ENCODE assay signal across 23 mouse cellular contexts in genomic region chr11:94318056-94318455, GRCm38 (mm10). TPM values are rescaled to one million over a fixed set of nuclear protein-coding genes. Genes with fewer than 3 reads are reported as not detected.
DNase-seq lines count a peak whose midpoint lies in the region; ATAC-seq and TF ChIP-seq lines count a peak whose summit lies in the region.
"Had no signal": no experiment of that assay in that cellular context is flagged by ENCODE, and none has a peak within 500 bp of the region (broad histone marks: within the 10 kb centered on the region; RNA-seq: fewer than 3 reads in every experiment).

No protein-coding gene starts in this region.

- 0 out of 2 replicates have a peak overlapping the region, but pooled peaks have one; percentile 12 for H3K4me2 ChIP-seq in forebrain, embryonic 14.5 days (ENCODE audit: low read length)
- H3K4me2 ChIP-seq in forebrain, embryonic 16.5 days (ENCODE audit: low read length), result no peak overlapping the region
- 0 out of 2 replicates have a peak overlapping the region, but pooled peaks have one; percentile 11 for H3K4me2 ChIP-seq in hindbrain, embryonic 14.5 days (replicated peaks)
- H3K4me2 ChIP-seq in hindbrain, embryonic 11.5 days (replicated peaks; ENCODE audit: low read depth, low read length), result no peak overlapping the region
- peak overlapping the region; percentile 70 for H3K4me2 ChIP-seq in liver, embryonic 15.5 days
- H3K4me2 ChIP-seq: embryonic facial prominence, embryonic 15.5 days; midbrain, embryonic 12.5 days had no signal

- H3K36me3 ChIP-seq in forebrain, embryonic 14.5 days (ENCODE audit: control insufficient read depth, insufficient read depth, low read length), result peaks cover 5% of the 10 kb centered on the region; the same call in 1 of the 2 replicates
- no peaks in the 10 kb centered on the region for H3K36me3 ChIP-seq in forebrain, embryonic 16.5 days (ENCODE audit: control insufficient read depth, insufficient read depth)
- H3K36me3 ChIP-seq in hindbrain, embryonic 14.5 days (replicated peaks; ENCODE audit: control insufficient read depth, insufficient read depth), result no peaks in the 10 kb centered on the region; the same call in 1 of the 2 replicates
- H3K36me3 ChIP-seq in hindbrain, embryonic 11.5 days (ENCODE audit: control insufficient read depth, insufficient read depth, low read length), result no peaks in the 10 kb centered on the region
- peaks cover 47 to 77% of the 10 kb centered on the region in 2 experiments for H3K36me3 ChIP-seq in MEL (ENCODE audit: control insufficient read depth in 1 of 2, insufficient read depth in 2 of 2, low read length in 2 of 2)
- H3K36me3 ChIP-seq in liver, embryonic 15.5 days (replicated peaks), result peaks cover 39% of the 10 kb centered on the region
- peaks cover 1% of the 10 kb centered on the region; the same call in 1 of the 2 replicates for H3K36me3 ChIP-seq in kidney, adult 2 months (ENCODE audit: control insufficient read depth, insufficient read depth, low read length)
- H3K36me3 ChIP-seq: embryonic facial prominence, embryonic 15.5 days had no signal

- TF ChIP-seq POLR2A in MEL (IDR thresholded peaks at IDR 0.05; ENCODE audit: control insufficient read depth in 1 of 2, insufficient read depth in 1 of 2, low read depth in 1 of 2, low read length in 2 of 2, poor library complexity in 1 of 2), result no peak
- TF ChIP-seq POLR2A in kidney, adult 2 months (IDR thresholded peaks at IDR 0.05; ENCODE audit: low read depth, low read length), result no peak

- H3K9ac ChIP-seq in forebrain, embryonic 14.5 days (ENCODE audit: low read length), result no peak overlapping the region
- no peak overlapping the region for H3K9ac ChIP-seq in forebrain, embryonic 16.5 days (replicated peaks; ENCODE audit: low read depth, low read length)
- H3K9ac ChIP-seq in hindbrain, embryonic 14.5 days, result no peak overlapping the region
- no peak overlapping the region for H3K9ac ChIP-seq in hindbrain, embryonic 11.5 days (ENCODE audit: low read depth, low read length)
- peak overlapping the region; percentile 38 for H3K9ac ChIP-seq in MEL (ENCODE audit: control insufficient read depth, low read depth, low read length, poor library complexity, severe bottlenecking)
- H3K9ac ChIP-seq in liver, embryonic 15.5 days, result no peak overlapping the region
- H3K9ac ChIP-seq: embryonic facial prominence, embryonic 15.5 days; forebrain, embryonic 13.5 days; midbrain, embryonic 12.5 days had no signal

- peaks cover 89% of the 10 kb centered on the region for H3K79me2 ChIP-seq in MEL (ENCODE audit: control insufficient read depth, insufficient read depth, low read length, poor library complexity)

- H3K27me3 ChIP-seq in forebrain, embryonic 14.5 days (replicated peaks; ENCODE audit: control insufficient read depth, insufficient read depth, low read length), result no peaks in the 10 kb centered on the region
- H3K27me3 ChIP-seq in forebrain, embryonic 16.5 days (replicated peaks; ENCODE audit: control insufficient read depth, insufficient read depth, low read length), result no peaks in the 10 kb centered on the region
- no peaks in the 10 kb centered on the region for H3K27me3 ChIP-seq in hindbrain, embryonic 14.5 days (ENCODE audit: control insufficient read depth, insufficient read depth, low read length)
- no peaks in the 10 kb centered on the region for H3K27me3 ChIP-seq in hindbrain, embryonic 11.5 days (ENCODE audit: control insufficient read depth, insufficient read depth, low read length)
- H3K27me3 ChIP-seq in MEL (ENCODE audit: control insufficient read depth in 1 of 2, insufficient read depth in 2 of 2, low read length in 2 of 2), result no peaks in the 10 kb centered on the region
- H3K27me3 ChIP-seq in liver, embryonic 15.5 days, result no peaks in the 10 kb centered on the region
- no peaks in the 10 kb centered on the region for H3K27me3 ChIP-seq in kidney, adult 2 months (replicated peaks; ENCODE audit: control insufficient read depth, insufficient read depth, low read length)
- H3K27me3 ChIP-seq: embryonic facial prominence, embryonic 15.5 days; forebrain, embryonic 13.5 days; midbrain, embryonic 12.5 days had no signal

- no peak for TF ChIP-seq RAD21 in MEL (IDR thresholded peaks at IDR 0.05; ENCODE audit: low read depth, low read length)

- TF ChIP-seq EP300 in MEL (IDR thresholded peaks at IDR 0.05; ENCODE audit: low read depth in 1 of 2, low read length in 2 of 2), result peak; percentile 49 to 56; a peak in 3 of 4 replicates

- no peak for ATAC-seq in forebrain, embryonic 14.5 days
- no peak for ATAC-seq in forebrain, embryonic 16.5 days
- no peak for ATAC-seq in hindbrain, embryonic 14.5 days (ENCODE audit: low FRiP score)
- ATAC-seq in hindbrain, embryonic 11.5 days (ENCODE audit: low FRiP score), result no peak
- ATAC-seq in liver, embryonic 15.5 days (ENCODE audit: insufficient read depth), result no peak
- ATAC-seq: forebrain, embryonic 13.5 days had no signal

- H3K27ac ChIP-seq in forebrain, embryonic 14.5 days (ENCODE audit: low read depth, low read length), result no peak overlapping the region
- no peak overlapping the region for H3K27ac ChIP-seq in forebrain, embryonic 16.5 days (ENCODE audit: low read length)
- no peak overlapping the region for H3K27ac ChIP-seq in hindbrain, embryonic 14.5 days
- H3K27ac ChIP-seq in hindbrain, embryonic 11.5 days (ENCODE audit: low read depth, low read length), result no peak overlapping the region
- no peak overlapping the region for H3K27ac ChIP-seq in MEL (ENCODE audit: control insufficient read depth, low read depth, low read length)
- H3K27ac ChIP-seq in liver, embryonic 15.5 days (replicated peaks), result peak overlapping the region; percentile 24
- H3K27ac ChIP-seq in kidney, adult 2 months (ENCODE audit: insufficient read depth, low read depth, low read length), result no peak overlapping the region
- H3K27ac ChIP-seq: embryonic facial prominence, embryonic 15.5 days; forebrain, embryonic 13.5 days; midbrain, embryonic 12.5 days had no signal

- no peaks in the 10 kb centered on the region for H3K9me3 ChIP-seq in forebrain, embryonic 14.5 days (replicated peaks; ENCODE audit: control insufficient read depth, low read length)
- no peaks in the 10 kb centered on the region for H3K9me3 ChIP-seq in forebrain, embryonic 16.5 days (ENCODE audit: control insufficient read depth, low read length)
- H3K9me3 ChIP-seq in hindbrain, embryonic 14.5 days (ENCODE audit: control insufficient read depth, low read length), result no peaks in the 10 kb centered on the region
- no peaks in the 10 kb centered on the region for H3K9me3 ChIP-seq in hindbrain, embryonic 11.5 days (ENCODE audit: control insufficient read depth, low read length)
- H3K9me3 ChIP-seq in MEL (replicated peaks; ENCODE audit: insufficient read depth, low read length), result no peaks in the 10 kb centered on the region
- H3K9me3 ChIP-seq in liver, embryonic 15.5 days (replicated peaks), result no peaks in the 10 kb centered on the region
- H3K9me3 ChIP-seq: embryonic facial prominence, embryonic 15.5 days; forebrain, embryonic 13.5 days; midbrain, embryonic 12.5 days had no signal

- WGBS in forebrain, embryonic 14.5 days, result 80% methylated on average over 5 of the region's 5 CpGs
- 58% methylated on average over 5 of the region's 5 CpGs for WGBS in forebrain, embryonic 16.5 days
- 86% methylated on average over 5 of the region's 5 CpGs for WGBS in hindbrain, embryonic 14.5 days
- WGBS in hindbrain, embryonic 11.5 days, result 94% methylated on average over 5 of the region's 5 CpGs
- 53% methylated on average over 5 of the region's 5 CpGs for WGBS in liver, embryonic 15.5 days (ENCODE audit: insufficient replicate concordance)
- 61% methylated on average over 5 of the region's 5 CpGs for WGBS in kidney, adult 2 months

- no peak for DNase-seq in forebrain, embryonic 14.5 days (ENCODE audit: low spot score)
- no peak for DNase-seq in hindbrain, embryonic 14.5 days (ENCODE audit: low spot score)
- DNase-seq in hindbrain, embryonic 11.5 days (ENCODE audit: low spot score), result no peak
- no peak for DNase-seq in MEL (ENCODE audit: low read depth, low spot score)
- DNase-seq in kidney, postnatal 36 days, result no peak
- DNase-seq in kidney, adult 2 months, result no peak
- DNase-seq: B cell, adult 2 months; cerebellum, adult 8-10 months; embryo, embryonic 11 days; kidney, adult 8-10 months; layer of hippocampus, postnatal 36 days; lung, adult 18-20 months; right cerebral cortex, postnatal 4 days; thymus, postnatal 14 days had no signal

- no peak for TF ChIP-seq CTCF in MEL (IDR thresholded peaks at IDR 0.05 in 2 of 3, conservative IDR thresholded peaks at IDR 0.05 in 1 of 3; ENCODE audit: control insufficient read depth in 1 of 3, insufficient read depth in 1 of 3, low read depth in 2 of 3, low read length in 3 of 3, poor library complexity in 1 of 3, severe bottlenecking in 1 of 3)
- no peak for TF ChIP-seq CTCF in kidney, adult 2 months (conservative IDR thresholded peaks at IDR 0.05; ENCODE audit: insufficient read depth, insufficient read length, low read depth, low read length)

- no peak overlapping the region for H3K4me3 ChIP-seq in forebrain, embryonic 14.5 days (ENCODE audit: low read depth, low read length)
- no peak overlapping the region for H3K4me3 ChIP-seq in forebrain, embryonic 16.5 days (replicated peaks; ENCODE audit: low read length)
- H3K4me3 ChIP-seq in hindbrain, embryonic 14.5 days (replicated peaks; ENCODE audit: low read length), result no peak overlapping the region
- H3K4me3 ChIP-seq in hindbrain, embryonic 11.5 days (ENCODE audit: low read depth, low read length), result no peak overlapping the region
- peak overlapping the region; percentile 22 to 40; a peak in 3 of 4 replicates for H3K4me3 ChIP-seq in MEL (ENCODE audit: control insufficient read depth in 1 of 2, insufficient read depth in 1 of 2, low read depth in 2 of 2, low read length in 2 of 2)
- peak overlapping the region; percentile 16 for H3K4me3 ChIP-seq in liver, embryonic 15.5 days (replicated peaks)
- no peak overlapping the region for H3K4me3 ChIP-seq in kidney, adult 2 months (ENCODE audit: insufficient read depth, low read depth, low read length)
- H3K4me3 ChIP-seq: embryonic facial prominence, embryonic 15.5 days; forebrain, embryonic 13.5 days; midbrain, embryonic 12.5 days had no signal

- H3K4me1 ChIP-seq in forebrain, embryonic 14.5 days (ENCODE audit: control insufficient read depth, insufficient read depth, low read length), result peaks cover 35% of the 10 kb centered on the region
- peaks cover 51% of the 10 kb centered on the region for H3K4me1 ChIP-seq in forebrain, embryonic 16.5 days (replicated peaks; ENCODE audit: control insufficient read depth, insufficient read depth, low read length)
- peaks cover 54% of the 10 kb centered on the region for H3K4me1 ChIP-seq in hindbrain, embryonic 14.5 days (replicated peaks; ENCODE audit: control insufficient read depth, insufficient read depth, low read length)
- H3K4me1 ChIP-seq in hindbrain, embryonic 11.5 days (replicated peaks; ENCODE audit: control insufficient read depth, insufficient read depth, low read length), result no peaks in the 10 kb centered on the region; the same call in 1 of the 2 replicates
- peaks cover 52 to 61% of the 10 kb centered on the region in 2 experiments for H3K4me1 ChIP-seq in MEL (ENCODE audit: control insufficient read depth in 1 of 2, insufficient read depth in 2 of 2, low read length in 2 of 2)
- H3K4me1 ChIP-seq in liver, embryonic 15.5 days (replicated peaks), result peaks cover 79% of the 10 kb centered on the region
- peaks cover 34% of the 10 kb centered on the region for H3K4me1 ChIP-seq in kidney, adult 2 months (ENCODE audit: control insufficient read depth, insufficient read depth, low read length)

RNA-seq across cellular contexts. Expression of gene Luc7l3, which starts 3.7 kb away (rescaled TPM):
- 89.6 and 104 TPM in 2 replicates for polyA plus RNA-seq in forebrain, embryonic 14.5 days (2014; fragmentation: Nextera tagmentation; extraction: Ambion mirVana)
- polyA plus RNA-seq in forebrain, embryonic 16.5 days (2015; fragmentation: Nextera tagmentation; extraction: Ambion mirVana), result 152 and 163 TPM in 2 replicates
- polyA plus RNA-seq in hindbrain, embryonic 14.5 days (2014; fragmentation: Nextera tagmentation; extraction: Ambion mirVana), result 94.9 and 105 TPM in 2 replicates
- polyA plus RNA-seq in hindbrain, embryonic 11.5 days (2014; fragmentation: Nextera tagmentation; extraction: Ambion mirVana), result 118 and 125 TPM in 2 replicates
- 47.3 and 52.3 TPM in 2 replicates for total RNA-seq in MEL (2012; rRNA removed)
- 10 to 100 TPM; 54.7 to 90.5 TPM for polyA plus RNA-seq in MEL (2012; ENCODE audit: insufficient read depth in 1 of 2, insufficient read length in 2 of 2, low read depth in 1 of 2, low replicate concordance in 2 of 2, missing spikeins in 1 of 2)
- 35.5 and 36.8 TPM in 2 replicates for polyA plus RNA-seq in liver, embryonic 15.5 days (2015; fragmentation: Nextera tagmentation; extraction: Ambion mirVana)
- polyA plus RNA-seq in kidney, adult 2 months (2012; rRNA removed), result 6.6 and 8.5 TPM in 2 replicates

RNA-seq across cellular contexts. Expression of gene Ankrd40, which starts 9.7 kb away (rescaled TPM):
- polyA plus RNA-seq in forebrain, embryonic 14.5 days (2014; fragmentation: Nextera tagmentation; extraction: Ambion mirVana), result 10.2 and 10.3 TPM in 2 replicates
- polyA plus RNA-seq in forebrain, embryonic 16.5 days (2015; fragmentation: Nextera tagmentation; extraction: Ambion mirVana), result 8.6 and 11.4 TPM in 2 replicates
- 12.8 and 12.9 TPM in 2 replicates for polyA plus RNA-seq in hindbrain, embryonic 14.5 days (2014; fragmentation: Nextera tagmentation; extraction: Ambion mirVana)
- polyA plus RNA-seq in hindbrain, embryonic 11.5 days (2014; fragmentation: Nextera tagmentation; extraction: Ambion mirVana), result 16.3 and 21.7 TPM in 2 replicates
- total RNA-seq in MEL (2012; rRNA removed), result 37.1 and 39.4 TPM in 2 replicates
- 10 to 100 TPM in 1 of 2 experiments, not detected in 1; 60.0 TPM for polyA plus RNA-seq in MEL (2012; ENCODE audit: insufficient read depth in 1 of 2, insufficient read length in 2 of 2, low read depth in 1 of 2, low replicate concordance in 2 of 2, missing spikeins in 1 of 2)
- 7.4 and 9.0 TPM in 2 replicates for polyA plus RNA-seq in liver, embryonic 15.5 days (2015; fragmentation: Nextera tagmentation; extraction: Ambion mirVana)
- polyA plus RNA-seq in kidney, adult 2 months (2012; rRNA removed), result 124 and 139 TPM in 2 replicates

RNA-seq across cellular contexts. Expression of gene Gm21885, which starts 36.4 kb away (rescaled TPM):
- polyA plus RNA-seq in forebrain, embryonic 14.5 days (2014; fragmentation: Nextera tagmentation; extraction: Ambion mirVana), result not detected in 2 replicates
- 0.38 and 0.66 TPM in 2 replicates for polyA plus RNA-seq in forebrain, embryonic 16.5 days (2015; fragmentation: Nextera tagmentation; extraction: Ambion mirVana)
- polyA plus RNA-seq in hindbrain, embryonic 14.5 days (2014; fragmentation: Nextera tagmentation; extraction: Ambion mirVana), result 0.38 TPM in 1 of 2 replicates, not detected in the other
- 0.68 TPM in 1 of 2 replicates, not detected in the other for polyA plus RNA-seq in hindbrain, embryonic 11.5 days (2014; fragmentation: Nextera tagmentation; extraction: Ambion mirVana)
- not detected in 2 replicates for total RNA-seq in MEL (2012; rRNA removed)
- under 1 TPM in 1 of 2 experiments, not detected in 1; 0.74 TPM for polyA plus RNA-seq in MEL (2012; ENCODE audit: insufficient read depth in 1 of 2, insufficient read length in 2 of 2, low read depth in 1 of 2, low replicate concordance in 2 of 2, missing spikeins in 1 of 2)
- polyA plus RNA-seq in liver, embryonic 15.5 days (2015; fragmentation: Nextera tagmentation; extraction: Ambion mirVana), result 0.15 TPM in 1 of 2 replicates, not detected in the other
- not detected in 2 replicates for polyA plus RNA-seq in kidney, adult 2 months (2012; rRNA removed)
- total RNA-seq: gastrocnemius, adult 18-20 months; heart, postnatal 25 days; layer of hippocampus, postnatal 36 days; left cerebral cortex, postnatal 25 days had no signal
- polyA plus RNA-seq: embryonic facial prominence, embryonic 15.5 days; forebrain, embryonic 13.5 days; gonadal fat pad, adult 2 months had no signal

Comparison
In these comparisons a context has a peak if more than half of its experiments do, and no peak if none do; other contexts are left out.
1. H3K4me2 ChIP-seq: peak in forebrain, embryonic 14.5 days (single experiment), hindbrain, embryonic 14.5 days (single experiment) and liver, embryonic 15.5 days (single experiment); none in forebrain, embryonic 16.5 days (single experiment) and hindbrain, embryonic 11.5 days (single experiment).
2. H3K4me3 ChIP-seq: peak in MEL (2 of 2) and liver, embryonic 15.5 days (single experiment); none in forebrain, embryonic 14.5 days (single experiment), forebrain, embryonic 16.5 days (single experiment), hindbrain, embryonic 14.5 days (single experiment), hindbrain, embryonic 11.5 days (single experiment) and kidney, adult 2 months (single experiment).